8 mouse cellular contexts compared by ENCODE assay signal in genomic region chr2:167190076-167190399, GRCm38 (mm10). TPM values are rescaled to one million over a fixed set of nuclear protein-coding genes. Genes with fewer than 3 reads are reported as not detected.
DNase-seq lines count a peak whose midpoint lies in the region; ATAC-seq and TF ChIP-seq lines count a peak whose summit lies in the region.

Kcnb1 (minus strand) TSS chr2:167190155.

- TF ChIP-seq CTCF in cortical plate, adult 2 months (IDR thresholded peaks at IDR 0.05; ENCODE audit: extremely low read depth, insufficient read depth, low read length) = peak; percentile 26; the same call in 1 of the 2 replicates
- TF ChIP-seq CTCF in left cerebral cortex, adult 2 months (IDR thresholded peaks at IDR 0.05) = peak; percentile 71

- H3K9me3 ChIP-seq in hindbrain, embryonic 16.5 days (ENCODE audit: control insufficient read depth, low read length) = no peaks in the 10 kb centered on the region

- peak; percentile 75 for DNase-seq in ZHBTc4 (ENCODE audit: low read depth, low spot score)
- peak; percentile 86 for DNase-seq in gastrocnemius, postnatal 10 days
- DNase-seq in left cerebral cortex, adult 2 months (ENCODE audit: extremely low spot score in 1 of 2, low spot score in 2 of 2) = peak; percentile 83 to 89
- peak; percentile 54 for DNase-seq in lung, postnatal 36 days
- peak; percentile 90 to 91 for DNase-seq in right cerebral cortex, postnatal 10 days (ENCODE audit: low spot score in 2 of 2)
- peak; percentile 64 for DNase-seq in urinary bladder, postnatal 25 days (ENCODE audit: low spot score)

- peaks cover 6% of the 10 kb centered on the region for H3K4me1 ChIP-seq in cortical plate, adult 2 months (ENCODE audit: control insufficient read depth, insufficient read depth, low read length)
- H3K4me1 ChIP-seq in hindbrain, embryonic 16.5 days (ENCODE audit: control insufficient read depth, insufficient read depth, low read depth, low read length) = peaks cover 24% of the 10 kb centered on the region

- intact Hi-C loops in left cerebral cortex, adult 2 months (cut with DNase I) = loop anchor here (1.0 to 2.0 kb wide), 2 partner anchors 77 to 118 kb away; no protein-coding TSS in a partner anchor

- no peaks in the 10 kb centered on the region; the same call in 1 of the 2 replicates for H3K36me3 ChIP-seq in hindbrain, embryonic 16.5 days (ENCODE audit: control insufficient read depth, insufficient read depth, low read length)

- H3K27ac ChIP-seq in cortical plate, adult 2 months (ENCODE audit: insufficient read depth, low read length) = peak within 1 kb of the TSS; percentile 96
- peak within 1 kb of the TSS; percentile 60 for H3K27ac ChIP-seq in hindbrain, embryonic 16.5 days (ENCODE audit: low read depth, low read length)
- peak within 1 kb of the TSS; percentile 93 for H3K27ac ChIP-seq in left cerebral cortex, adult 2 months

- H3K4me2 ChIP-seq in hindbrain, embryonic 16.5 days (ENCODE audit: low read length) = peak within 1 kb of the TSS; percentile 79

- peak; percentile 82 for ATAC-seq in hindbrain, embryonic 16.5 days

- WGBS in hindbrain, embryonic 16.5 days = under 1% methylated on average over 29 of the region's 41 CpGs

- H3K27me3 ChIP-seq in hindbrain, embryonic 16.5 days (replicated peaks; ENCODE audit: control insufficient read depth, insufficient read depth, low read length) = peaks cover 12% of the 10 kb centered on the region

- no peak for TF ChIP-seq POLR2A in cortical plate, adult 2 months (IDR thresholded peaks at IDR 0.05; ENCODE audit: extremely low read depth, insufficient read depth, low read length)

- peak within 1 kb of the TSS; percentile 80 for H3K9ac ChIP-seq in hindbrain, embryonic 16.5 days (ENCODE audit: low read depth, low read length)

- H3K4me3 ChIP-seq in cortical plate, adult 2 months (ENCODE audit: insufficient read depth, low read length) = peak within 1 kb of the TSS; percentile 90
- peak within 1 kb of the TSS; percentile 65 for H3K4me3 ChIP-seq in hindbrain, embryonic 16.5 days (ENCODE audit: low read length)
- H3K4me3 ChIP-seq in left cerebral cortex, adult 2 months = peak within 1 kb of the TSS; percentile 69

RNA-seq across cellular contexts. Expression of gene Kcnb1, which starts in this region (rescaled TPM):
- 63.5 and 68.7 TPM in 2 replicates for polyA plus RNA-seq in cortical plate, adult 2 months (2012; rRNA removed)
- total RNA-seq in gastrocnemius, postnatal 10 days (2021) = 10 to 100 TPM; 35.0 to 35.2 TPM
- polyA plus RNA-seq in hindbrain, embryonic 16.5 days (2015; fragmentation: Nextera tagmentation; extraction: Ambion mirVana) = 3.2 TPM in 2 replicates
- 100 to 1,000 TPM; 230 to 237 TPM for total RNA-seq in left cerebral cortex, adult 2 months (2021)

Comparison
In these comparisons a context has a peak if more than half of its experiments do, and no peak if none do; other contexts are left out.
1. Peak in every context shown above with its lines: DNase-seq, ATAC-seq, H3K4me3 ChIP-seq and H3K27ac ChIP-seq.
2. RNA of gene Kcnb1 (total RNA-seq): 230 to 237 TPM in left cerebral cortex, adult 2 months; 35.0 to 35.2 TPM in gastrocnemius, postnatal 10 days; every median in the first group is over 4 times any median in the second.
3. RNA of gene Kcnb1 (polyA plus RNA-seq): 63.5 to 68.7 TPM in cortical plate, adult 2 months; 3.2 TPM in hindbrain, embryonic 16.5 days; every median in the first group is over 10 times any median in the second.